Mouse (Mus musculus) left cerebral cortex, postnatal 36 days (tissue): ENCODE measurements at regions not wholly inside any gene's neighbourhood (a gene's known extent, or its start where the extent isn't known, plus 50 kb on each side); places are given as distances from the start of the nearest gene placed in this dataset.

ENCODE experiments used
- DNase-seq, 2 experiments: peaks; one replicate each; pipeline ENCODE4 v3.0.0; 2021 to 2022; ENCODE audit warnings: low spot score in 2 of 2, mixed read lengths in 1 of 2
- intact Hi-C: fragments of 180-260 bp; cut with DNase I; formaldehyde crosslinking; loops from one replicate; pipeline ENCODE4 v1.15.1; 2025

DNA sequence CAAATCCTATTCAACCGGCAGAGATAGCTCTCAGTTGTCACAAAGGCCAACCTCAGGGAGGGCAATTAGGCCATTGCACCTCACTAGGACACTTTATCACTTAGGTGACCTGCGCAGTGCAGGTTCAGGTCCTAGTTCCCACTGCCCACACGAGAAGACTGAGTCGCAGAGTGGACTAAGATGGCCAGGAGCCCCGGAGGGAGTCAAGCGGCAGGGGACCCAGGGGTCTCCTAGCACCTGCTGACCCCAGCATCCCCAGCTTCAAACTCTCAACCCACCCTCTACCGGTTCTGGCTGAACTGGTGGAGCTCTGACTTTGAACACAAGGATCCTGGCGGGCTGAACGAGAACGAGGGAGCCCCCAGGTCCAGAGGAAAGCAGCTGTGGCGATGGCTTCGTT lies 72.7 kb upstream of the Pax2 start:
- intact Hi-C loops, result no loop called here

DNA sequence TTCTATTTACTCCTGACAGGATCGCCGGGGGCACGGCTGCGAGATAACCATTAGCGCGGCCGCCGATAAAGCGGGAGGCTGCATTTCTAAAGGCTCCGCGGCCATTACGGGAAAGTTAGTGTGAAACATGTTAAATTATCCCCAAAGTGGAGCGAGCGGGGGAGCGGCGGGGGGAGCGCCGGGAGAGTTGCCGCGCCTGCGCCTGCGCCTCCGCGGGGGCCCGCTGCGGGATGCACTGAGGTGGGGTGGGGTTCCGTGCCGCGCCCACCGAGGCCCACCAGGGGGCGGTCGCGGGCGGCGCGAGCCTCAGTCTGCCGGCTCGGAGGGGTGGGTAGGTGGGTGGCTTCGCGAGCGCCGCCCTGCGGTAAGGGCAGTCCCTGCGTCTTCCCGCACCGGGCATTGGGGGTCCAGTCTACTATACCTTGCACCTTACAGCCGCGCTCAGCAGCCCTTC lies 71.8 kb upstream of the Pax2 start:
- peak in 1 of 2 experiments; percentile 5 for DNase-seq
- intact Hi-C loops, result no loop called here

More for the DNA sequence above, 72.7 kb upstream of the Pax2 start:
- no peak for DNase-seq

DNA sequence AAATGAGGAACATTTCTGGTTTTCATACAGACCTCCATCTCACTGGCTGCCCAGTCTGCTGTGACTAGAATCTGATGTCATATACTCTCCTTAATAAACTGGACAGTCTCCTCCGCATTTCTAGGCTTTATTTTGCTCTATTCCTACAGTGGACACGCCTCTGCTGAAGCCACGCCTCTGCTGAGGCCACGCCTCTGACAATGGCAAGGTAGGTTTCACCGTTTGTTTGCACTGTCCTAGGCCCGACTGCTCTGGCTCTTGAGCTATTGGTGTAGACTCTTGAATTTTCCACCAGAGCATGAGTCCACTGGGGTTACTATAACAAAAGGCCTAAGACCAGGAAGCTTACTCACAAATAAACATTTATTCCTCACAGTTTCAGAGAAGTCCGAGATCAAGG lies 69.8 kb upstream of the Pax2 start:
- intact Hi-C loops, result no loop called here
- no peak for DNase-seq

DNA sequence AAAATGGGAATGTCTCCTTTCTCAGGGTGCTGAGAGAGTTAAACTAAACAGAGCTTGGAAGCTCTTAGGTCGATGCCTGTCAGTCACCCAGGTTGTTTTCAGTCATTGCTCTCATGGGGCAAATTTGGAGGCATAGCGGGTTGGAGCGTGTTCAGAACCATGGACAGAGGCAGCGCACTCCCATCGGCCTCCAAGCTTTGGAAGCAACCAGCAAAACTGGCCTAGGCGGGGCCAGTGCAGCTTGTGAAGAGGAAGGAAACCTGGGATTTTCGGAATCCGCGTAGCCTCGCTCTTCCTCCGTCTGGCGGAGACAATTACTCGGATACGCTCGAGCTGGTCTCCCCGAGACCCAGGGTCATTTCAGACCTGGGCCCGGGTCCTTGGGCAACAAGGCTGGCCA lies 63.4 kb upstream of the Pax2 start:
- intact Hi-C loops, result no loop called here
- DNase-seq, result no peak

DNA sequence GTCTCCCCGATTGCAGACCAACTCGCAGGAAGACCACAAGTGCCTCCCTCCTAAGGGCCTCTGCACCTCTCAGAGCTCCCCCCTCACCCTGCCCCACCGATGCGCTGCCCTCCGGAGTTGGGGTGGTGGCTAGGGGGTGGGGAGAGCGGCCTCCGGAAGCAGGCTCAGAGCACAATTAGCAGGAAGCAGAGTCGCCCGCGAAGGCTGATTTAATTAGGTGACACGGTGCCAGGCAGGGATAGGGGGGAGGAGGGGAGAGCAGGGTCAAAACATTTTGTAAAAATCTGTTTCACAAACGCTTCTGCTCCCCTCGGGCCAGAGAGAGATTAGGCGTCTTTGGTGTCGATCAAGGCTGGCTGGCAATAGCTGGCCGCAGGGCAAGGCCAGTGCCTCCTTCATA lies 63.0 kb upstream of the Pax2 start:
- intact Hi-C loops, result no loop called here
- no peak for DNase-seq

DNA sequence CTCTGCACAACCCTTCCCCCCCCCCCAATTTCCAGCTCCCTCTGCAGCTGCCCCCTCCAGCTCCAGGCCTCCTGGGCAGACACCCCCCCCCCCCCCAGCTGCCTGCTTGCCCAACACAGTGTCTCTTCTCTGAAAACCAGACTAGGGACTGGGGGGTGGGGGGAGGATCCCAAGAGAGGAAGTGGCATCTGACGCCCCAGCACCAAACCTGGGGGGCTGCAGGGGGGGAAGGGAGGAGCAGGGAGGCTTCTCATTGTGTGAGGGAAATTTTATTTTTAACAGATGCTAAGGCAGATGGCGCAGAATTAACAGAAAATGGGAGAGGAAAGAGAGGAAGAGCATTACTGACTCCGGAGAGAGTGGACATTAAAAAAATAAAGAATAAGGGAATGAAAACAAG lies 60.5 kb upstream of the Pax2 start:
- intact Hi-C loops, result no loop called here
- no peak for DNase-seq

DNA sequence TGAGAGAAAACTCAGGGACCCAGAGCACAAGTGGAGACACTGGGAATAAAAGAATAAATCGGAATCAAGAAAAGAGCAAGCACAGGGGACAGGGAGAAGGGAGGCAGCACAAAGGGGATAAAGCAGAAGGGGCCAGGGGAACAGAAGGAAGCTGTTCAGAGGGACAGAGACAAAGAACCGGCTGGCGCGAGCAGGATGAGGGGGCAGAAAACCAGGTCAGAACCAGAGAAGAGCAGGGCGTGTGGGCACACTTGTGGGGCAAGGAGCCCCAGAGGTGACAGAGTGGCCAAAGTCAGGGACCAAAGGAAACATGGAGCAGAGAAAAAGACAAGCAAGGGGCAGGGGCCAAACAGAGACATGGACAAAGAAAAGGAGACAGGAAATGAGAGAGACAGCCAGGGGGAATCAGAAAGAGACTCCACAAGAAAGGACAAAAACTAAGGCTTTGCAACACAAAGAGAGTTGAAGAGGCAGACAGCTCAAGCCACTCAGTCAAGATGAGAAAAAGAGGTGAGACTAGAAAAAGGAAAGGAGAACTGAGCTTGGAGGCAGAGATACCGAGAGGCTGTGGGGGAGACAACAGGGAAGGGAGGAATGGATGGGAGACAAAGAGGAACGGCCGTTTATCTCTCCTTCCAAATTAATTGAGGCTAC lies 59.7 kb upstream of the Pax2 start:
- no peak for DNase-seq
- intact Hi-C loops, result no loop called here

DNA sequence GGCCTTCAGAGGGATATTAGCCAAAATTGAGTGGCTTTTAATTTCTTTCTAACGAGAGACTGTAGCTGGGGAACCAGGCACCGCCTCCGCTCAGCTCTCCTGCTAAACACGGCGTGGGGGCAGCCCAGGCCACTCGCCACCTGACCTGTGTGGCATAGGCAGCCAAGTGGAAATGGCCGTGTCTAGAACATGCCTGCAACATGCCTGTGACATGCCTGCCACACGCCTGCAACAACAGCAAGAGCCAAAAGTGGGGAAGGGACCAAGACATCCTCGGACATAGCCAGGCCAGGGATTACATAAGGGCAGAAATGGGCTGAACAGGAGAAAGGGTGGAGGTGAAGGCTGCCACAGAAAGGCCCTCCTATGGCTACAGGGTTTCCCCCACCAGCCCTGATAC lies 59.1 kb upstream of the Pax2 start:
- no peak for DNase-seq
- intact Hi-C loops, result no loop called here

DNA sequence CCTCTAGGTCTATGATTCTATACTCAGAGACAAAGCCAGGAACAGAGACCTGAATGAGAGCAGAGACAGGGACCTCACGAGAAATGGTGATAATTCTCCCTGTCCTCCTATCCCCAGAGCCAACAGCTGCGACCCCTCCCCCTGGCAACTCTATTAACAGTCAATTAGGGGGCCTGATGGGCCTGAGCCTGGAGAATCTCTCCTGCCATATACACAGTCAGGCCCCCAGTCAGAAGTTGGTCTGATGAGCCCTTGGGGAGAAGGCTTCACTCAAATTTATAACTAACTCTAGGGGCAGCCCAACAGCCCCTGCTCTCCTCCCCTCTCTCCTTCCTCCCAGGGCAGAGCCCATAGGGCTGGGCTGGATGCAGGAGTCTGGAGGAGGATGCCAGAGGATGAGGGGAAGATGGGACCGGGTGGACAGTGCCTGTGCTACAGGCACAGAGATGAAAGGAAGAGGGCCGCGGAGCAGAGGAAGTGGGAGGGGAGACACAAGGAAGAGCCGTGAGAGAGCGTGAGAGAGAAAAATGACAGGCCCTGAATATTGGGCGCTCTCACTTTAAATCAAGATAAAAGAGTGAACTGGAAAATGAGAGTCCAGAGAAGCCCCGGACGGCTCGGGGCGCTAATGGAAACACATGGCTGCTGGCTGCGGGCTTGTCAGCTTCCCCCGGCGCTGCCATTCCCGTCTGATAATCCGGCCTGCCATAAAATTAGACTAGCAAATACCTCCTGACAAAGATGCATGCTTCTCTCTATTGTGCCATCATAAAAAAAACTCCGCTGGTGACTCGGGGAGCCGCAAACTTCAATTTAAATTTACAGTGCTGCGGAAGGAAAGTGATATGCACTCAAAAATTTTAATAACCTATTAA lies 57.2 kb upstream of the Pax2 start:
- DNase-seq, result no peak
- intact Hi-C loops, result no loop called here
